Mouse (Mus musculus) splenic B cell, adult 2 months (primary cell): Measurements from ENCODE around the gene 1700001O22Rik.

Experiments used
- DNase-seq: peaks from one replicate; pipeline ENCODE4 v3.0.0-alpha.2; 2011; ENCODE audit warnings: low read depth, low spot score
- H3K27me3 ChIP-seq: 2 replicates; pipeline ENCODE4 v1.6.1; 2012; ENCODE audit warnings: mild to moderate bottlenecking, low read length, moderate library complexity, mixed read lengths; ENCODE audit not compliant: control insufficient read depth, poor library complexity, insufficient read depth, severe bottlenecking
- H3K36me3 ChIP-seq: 2 replicates; pipeline ENCODE4 v1.6.1; 2012; ENCODE audit warnings: mild to moderate bottlenecking, low read length, moderate library complexity, mixed read lengths; ENCODE audit not compliant: control insufficient read depth, poor library complexity, insufficient read depth, severe bottlenecking

1700001O22Rik gene

GRCm38 (mm10) chr2:30799456-30799855 is 4.0 kb downstream of the 1700001O22Rik start:
- H3K27me3 ChIP-seq = no peaks in the 10 kb centered on the region
- DNase-seq = no peak
- no peaks in the 10 kb centered on the region for H3K36me3 ChIP-seq

DNA sequence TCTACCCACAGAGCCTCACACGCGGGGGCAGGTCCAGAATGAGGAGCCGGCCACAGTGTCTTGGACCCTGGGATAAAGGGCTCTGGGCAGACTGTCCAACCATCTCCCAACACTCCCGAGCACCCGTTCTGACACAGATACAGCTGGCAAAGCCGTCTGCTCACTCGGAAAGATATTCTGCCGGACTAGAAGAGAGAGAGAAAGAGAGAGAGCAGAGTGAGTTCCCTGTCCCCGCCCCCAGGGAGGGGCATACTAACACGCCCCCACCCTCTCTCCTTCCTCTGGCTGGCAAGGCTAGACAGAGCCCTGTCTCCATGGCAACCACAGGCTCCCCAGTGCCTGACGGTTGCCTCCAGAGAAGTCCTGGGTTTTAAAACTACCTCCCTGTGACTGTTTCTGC is 7.1 kb downstream of the 1700001O22Rik start:
- H3K36me3 ChIP-seq = no peaks in the 10 kb centered on the region
- DNase-seq = peak; percentile 86
- H3K27me3 ChIP-seq = no peaks in the 10 kb centered on the region

DNA sequence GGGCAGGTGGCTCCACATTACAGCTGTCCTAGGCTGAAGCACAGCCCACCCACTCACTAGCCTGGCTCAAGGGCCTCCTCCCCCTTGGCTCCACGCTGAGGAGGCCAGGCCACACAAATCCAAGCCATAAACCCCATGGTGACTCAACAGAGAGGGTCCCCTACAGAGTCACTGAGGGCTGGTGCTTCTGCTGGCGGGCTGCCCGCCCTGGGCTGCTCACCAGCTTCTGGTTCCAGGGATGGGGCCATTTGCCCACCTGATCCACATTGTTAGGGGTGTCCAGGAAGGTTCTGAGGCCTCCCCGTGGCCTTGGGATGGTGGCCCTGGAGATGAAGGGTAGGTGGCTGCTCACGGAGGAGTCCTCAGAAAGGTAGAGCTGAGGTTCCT is 7.6 kb downstream of the 1700001O22Rik start:
- no peaks in the 10 kb centered on the region for H3K27me3 ChIP-seq
- DNase-seq = no peak
- no peaks in the 10 kb centered on the region for H3K36me3 ChIP-seq

DNA sequence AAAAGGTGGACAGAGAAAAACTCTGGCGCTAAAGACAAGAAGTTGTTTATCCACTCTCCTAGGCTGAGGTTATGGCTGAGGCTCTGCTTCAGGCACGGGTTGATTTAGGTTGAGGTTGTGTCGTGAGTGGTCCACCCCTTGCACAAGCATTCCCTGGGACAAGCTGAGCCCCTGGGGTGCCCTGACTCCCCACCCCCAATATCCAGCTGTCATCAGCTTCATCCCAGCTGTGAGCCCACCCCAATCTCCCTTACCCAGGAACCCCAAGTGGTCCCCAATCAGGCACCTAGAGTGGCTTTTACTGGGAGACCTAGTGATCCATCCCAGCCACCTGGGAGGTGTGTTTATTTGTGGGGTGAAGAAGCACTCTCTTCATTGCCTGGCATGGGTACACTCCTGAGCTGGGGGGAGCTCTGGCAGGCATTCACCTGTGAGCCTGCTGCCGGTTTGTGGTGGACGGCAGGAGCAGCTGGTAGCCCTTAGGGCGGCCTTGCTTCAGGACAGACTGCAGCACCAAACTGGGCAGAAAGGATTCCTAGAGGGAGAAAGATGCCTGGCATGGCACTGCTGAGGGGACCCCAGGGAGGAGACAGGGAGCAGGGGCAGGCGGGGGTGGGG is 8.1 kb downstream of the 1700001O22Rik start:
- DNase-seq = no peak
- Histone ChIP-seq H3K27me3 (no peaks in the 10 kb centered on the region), H3K36me3 (no peaks in the 10 kb centered on the region)

GRCm38 (mm10) chr2:30794179-30795108 is 9.0 kb downstream of the 1700001O22Rik start:
- peak; percentile 93 for DNase-seq
- Histone ChIP-seq H3K36me3 (no peaks in the 10 kb centered on the region), H3K27me3 (no peaks in the 10 kb centered on the region)

DNA sequence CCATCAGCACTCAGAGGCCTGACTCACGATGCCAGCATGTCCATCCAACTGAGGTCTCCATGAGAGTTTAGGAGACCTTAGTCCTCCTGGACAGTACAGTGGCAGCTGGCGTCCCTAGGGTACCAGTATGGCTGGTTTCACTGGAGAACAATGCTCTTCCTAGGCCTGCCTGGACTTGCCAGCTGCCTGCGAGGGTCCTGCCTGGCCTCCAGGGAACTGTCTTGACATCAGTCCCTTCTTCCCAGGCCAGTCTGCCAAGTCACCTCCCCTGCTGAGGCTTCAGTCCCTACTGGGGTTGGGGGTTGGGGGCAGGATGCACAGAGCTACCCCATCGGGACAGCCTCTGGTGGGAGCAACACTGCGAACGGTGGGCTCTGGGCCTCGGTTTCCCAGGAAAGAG is 11.4 kb downstream of the 1700001O22Rik start:
- DNase-seq = no peak
- no peaks in the 10 kb centered on the region for H3K27me3 ChIP-seq
- no peaks in the 10 kb centered on the region for H3K36me3 ChIP-seq

DNA sequence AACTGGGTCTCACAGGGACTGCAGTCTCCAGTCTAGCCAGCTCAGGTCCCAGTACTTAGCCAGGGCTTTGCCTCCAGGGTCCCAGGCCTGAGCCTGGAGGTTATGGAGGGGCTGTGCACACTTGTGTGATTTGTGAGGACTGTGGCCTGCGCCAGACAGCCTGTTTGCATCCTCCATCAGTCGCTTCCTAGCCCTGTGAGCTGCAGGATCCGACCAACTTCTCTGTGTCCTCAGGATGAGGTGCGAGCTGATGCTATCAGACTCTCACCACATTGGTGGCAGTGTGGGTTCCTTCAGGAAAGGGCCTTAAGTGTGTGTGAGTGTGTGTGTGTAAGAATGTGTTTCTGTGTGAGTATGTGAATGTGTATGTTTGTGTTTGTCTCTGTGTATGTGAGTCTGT is 16.0 kb downstream of the 1700001O22Rik start:
- Histone ChIP-seq H3K27me3 (no peaks in the 10 kb centered on the region), H3K36me3 (no peaks in the 10 kb centered on the region)
- DNase-seq = no peak

DNA sequence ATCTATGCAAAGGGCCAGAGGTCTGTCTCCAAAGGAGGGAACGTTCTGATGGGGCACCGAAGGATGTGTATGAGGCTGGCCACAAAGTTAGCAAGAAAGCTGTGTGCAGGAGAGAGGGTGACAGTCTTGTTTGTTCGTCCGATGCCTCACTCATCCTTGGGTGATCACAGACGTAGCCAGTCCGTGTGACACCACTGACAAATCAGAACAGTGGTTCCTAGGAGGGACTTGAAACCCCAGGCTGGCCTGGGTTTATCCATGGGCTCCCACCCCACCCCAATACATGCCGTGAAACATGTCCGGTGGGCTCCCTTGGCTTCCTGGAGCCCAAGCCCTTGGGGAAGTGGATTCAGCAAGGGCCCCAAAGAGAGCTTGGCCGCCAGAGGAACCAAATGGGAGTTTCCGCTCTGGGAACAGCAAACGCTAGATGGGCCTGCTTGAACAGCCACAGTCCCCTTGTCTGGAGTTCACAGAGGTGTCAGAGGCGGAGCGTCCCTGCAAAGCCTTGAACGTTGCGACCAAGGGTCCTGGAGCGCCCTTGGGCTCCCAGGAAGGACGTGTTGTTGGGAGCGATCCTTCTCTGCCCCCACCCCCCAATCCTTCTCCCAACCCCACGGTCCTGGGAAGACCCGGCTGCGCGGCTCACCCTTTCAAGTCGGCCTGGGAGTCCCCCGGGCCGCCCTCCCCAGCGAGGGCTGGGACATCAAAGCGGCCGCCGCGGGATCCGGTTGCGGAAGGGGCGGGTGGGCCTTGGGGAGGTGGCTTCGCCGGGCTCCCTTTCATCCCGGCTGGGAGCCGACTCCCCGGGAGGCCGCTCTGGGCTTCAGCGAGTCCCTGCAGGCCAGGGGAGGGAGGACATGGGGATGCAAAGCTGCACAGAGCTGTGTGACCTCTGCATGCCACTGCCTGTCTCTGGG is 19.1 kb downstream of the 1700001O22Rik start:
- no peak for DNase-seq
- H3K27me3 ChIP-seq = no peaks in the 10 kb centered on the region
- no peaks in the 10 kb centered on the region for H3K36me3 ChIP-seq

DNA sequence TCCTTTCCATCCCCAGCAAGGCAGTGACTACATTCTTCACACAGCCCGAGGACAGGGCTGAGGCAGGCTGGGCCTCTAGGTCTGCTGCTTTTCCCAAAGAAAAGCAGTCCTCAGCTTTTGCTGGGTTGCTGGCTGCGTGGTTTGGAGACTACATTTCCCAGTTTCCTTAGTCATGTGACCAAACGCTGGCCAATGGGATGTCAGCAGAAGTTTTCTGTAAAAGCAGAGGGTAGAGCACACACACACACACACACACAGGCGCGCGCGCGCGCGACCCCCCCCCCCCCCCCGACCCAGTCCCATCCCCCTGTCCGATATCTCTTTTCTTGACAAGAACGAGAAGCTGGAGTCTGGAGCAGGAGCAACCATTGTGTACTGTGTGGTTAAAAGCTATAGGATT is 20.1 kb downstream of the 1700001O22Rik start:
- H3K27me3 ChIP-seq = no peaks in the 10 kb centered on the region
- H3K36me3 ChIP-seq = no peaks in the 10 kb centered on the region
- DNase-seq = peak; percentile 36

DNA sequence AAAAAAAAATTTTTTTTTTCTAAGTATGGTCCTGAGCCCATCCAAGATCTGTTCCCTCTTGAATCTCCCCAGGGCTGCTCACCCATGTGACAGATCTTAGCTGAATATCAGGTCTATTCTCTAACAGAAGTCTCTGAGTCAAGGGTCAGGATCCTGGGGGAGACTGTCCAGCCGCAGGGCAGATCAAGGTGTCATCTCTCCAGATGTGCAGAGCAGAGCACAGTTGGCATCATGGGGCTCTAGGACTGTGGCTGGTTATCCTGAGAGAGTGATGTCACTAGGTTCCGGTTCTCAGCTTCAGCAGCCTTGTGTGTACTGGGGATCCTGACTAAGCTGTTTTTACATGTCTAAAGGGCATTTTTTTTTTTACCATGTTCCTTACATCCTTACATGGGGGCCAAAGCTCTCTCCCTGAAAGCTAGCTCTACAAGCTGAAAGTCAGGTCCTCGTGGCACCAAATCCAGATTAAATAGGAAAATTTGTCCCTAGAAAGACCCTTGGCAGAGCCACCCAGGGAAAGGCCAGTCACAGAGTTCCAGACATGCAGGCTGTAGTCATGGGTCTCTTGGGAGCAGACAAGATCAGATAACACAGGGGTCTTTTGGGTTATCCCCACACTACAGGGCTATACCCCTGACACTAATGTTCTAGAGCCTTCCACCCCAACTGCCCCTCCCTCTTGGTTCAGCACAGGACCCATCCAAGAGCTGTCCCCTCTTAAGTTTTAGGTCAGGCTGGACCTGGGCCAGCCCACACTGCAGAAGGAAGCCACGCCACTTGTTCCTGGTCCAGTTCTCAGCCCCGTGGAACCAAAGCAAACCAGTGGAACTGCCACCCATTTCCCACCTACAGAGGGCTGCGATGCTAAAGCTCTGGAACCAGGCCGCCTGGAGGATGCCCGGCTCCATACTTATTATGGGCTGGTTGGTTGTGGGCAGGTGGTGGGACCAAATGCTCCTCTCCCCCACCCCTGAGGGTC is 20.9 kb downstream of the 1700001O22Rik start:
- Histone ChIP-seq H3K36me3 (no peaks in the 10 kb centered on the region), H3K27me3 (no peaks in the 10 kb centered on the region)
- DNase-seq = no peak

DNA sequence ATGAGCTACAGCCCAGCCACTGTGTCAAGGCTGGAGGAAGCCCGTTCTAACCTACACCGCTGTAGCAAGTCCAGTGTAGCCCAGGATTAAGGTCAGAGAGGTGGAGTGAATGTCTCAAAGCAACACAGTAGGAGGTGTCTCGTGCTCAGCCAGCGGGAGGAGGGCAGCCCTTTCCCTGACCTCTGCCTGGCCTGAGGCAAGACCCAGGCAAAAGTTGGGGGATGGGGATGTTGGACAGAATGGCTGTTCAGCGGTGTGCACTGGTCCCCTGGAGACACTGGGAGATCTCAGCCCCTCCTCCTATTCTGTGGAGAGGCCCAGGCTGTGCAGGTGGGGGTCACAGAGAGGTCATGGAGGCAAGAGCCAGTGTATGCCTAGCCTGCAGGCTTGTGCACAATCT is 24.2 kb downstream of the 1700001O22Rik start:
- DNase-seq = no peak

DNA sequence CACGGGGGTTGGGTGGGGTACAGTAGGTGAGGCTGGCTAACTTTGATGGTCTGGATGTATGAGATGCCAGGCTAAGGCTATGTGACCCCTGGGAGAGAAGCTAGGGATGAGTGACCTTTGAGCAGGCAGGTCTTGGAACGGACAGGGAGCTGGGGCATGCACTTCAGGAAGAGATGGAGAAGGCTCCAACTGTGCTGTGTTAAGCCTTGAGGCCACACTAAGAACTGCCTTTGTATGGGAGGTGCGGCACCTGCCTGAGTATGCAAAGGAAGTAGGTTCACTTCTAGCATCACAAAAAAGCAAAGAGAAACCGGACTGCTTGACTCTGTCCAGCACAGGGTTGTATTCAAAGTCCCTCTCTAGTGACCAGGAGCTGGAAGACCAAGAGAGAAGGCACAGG is 25.2 kb downstream of the 1700001O22Rik start:
- DNase-seq = no peak
- Histone ChIP-seq H3K27me3 (peaks cover 3% of the 10 kb centered on the region; the same call in 1 of the 2 replicates), H3K36me3 (no peaks in the 10 kb centered on the region)

More for the DNA sequence above, 24.2 kb downstream of the 1700001O22Rik start:
- H3K36me3 ChIP-seq = no peaks in the 10 kb centered on the region
- peaks cover 3% of the 10 kb centered on the region; the same call in 1 of the 2 replicates for H3K27me3 ChIP-seq

GRCm38 (mm10) chr2:30777266-30777665 is 26.2 kb downstream of the 1700001O22Rik start:
- DNase-seq = no peak
- Histone ChIP-seq H3K27me3 (peaks cover 3% of the 10 kb centered on the region; the same call in 1 of the 2 replicates), H3K36me3 (no peaks in the 10 kb centered on the region)

GRCm38 (mm10) chr2:30775955-30776354 is 27.5 kb downstream of the 1700001O22Rik start:
- no peaks in the 10 kb centered on the region for H3K36me3 ChIP-seq
- peaks cover 3% of the 10 kb centered on the region; the same call in 1 of the 2 replicates for H3K27me3 ChIP-seq
- peak; percentile 39 for DNase-seq
